Comparison of ENCODE assay signal across 8 mouse cellular contexts in the genomic region with DNA sequence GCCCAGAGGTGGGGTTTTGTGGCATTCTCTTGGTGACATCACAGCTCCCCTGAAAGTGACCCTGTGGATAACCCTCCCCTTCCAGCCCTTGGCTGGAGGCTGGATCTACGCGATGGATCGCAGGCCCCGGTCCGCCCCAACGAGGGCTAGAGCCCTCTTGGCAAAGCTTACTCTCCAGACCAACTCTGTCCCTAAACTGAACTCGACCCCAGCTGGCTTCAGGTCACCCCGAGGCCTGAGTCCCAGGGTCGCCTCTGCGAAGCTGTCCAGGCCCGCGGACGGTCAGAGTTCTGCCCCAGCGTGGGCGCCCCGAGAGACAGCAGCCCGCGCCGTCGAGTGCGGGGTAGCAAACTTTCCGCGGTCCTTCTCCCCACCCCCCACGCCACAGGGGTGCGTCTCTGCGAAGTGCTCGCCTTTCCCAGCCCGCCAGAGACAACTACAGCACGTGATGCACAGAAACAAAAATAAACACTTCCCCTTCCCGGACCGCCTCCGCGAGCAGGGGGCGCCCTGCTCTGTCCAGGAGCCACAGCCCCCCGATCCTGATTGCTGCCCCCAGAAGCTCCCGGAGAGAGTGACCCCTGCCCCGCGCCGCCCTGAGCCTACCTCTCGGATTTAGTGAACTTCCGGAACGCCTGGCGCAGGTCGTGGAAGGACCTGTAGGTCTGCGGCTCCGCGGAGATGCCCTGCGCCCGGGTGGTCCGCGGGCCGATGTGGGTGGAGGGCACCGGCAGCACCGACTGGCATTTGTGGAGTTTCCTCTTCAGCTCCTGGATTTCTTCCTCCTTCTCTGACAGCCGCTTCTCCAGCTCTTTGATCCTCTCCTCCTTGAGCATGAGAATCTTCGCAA. TPM values are rescaled to one million over a fixed set of nuclear protein-coding genes. Genes with fewer than 3 reads are reported as not detected.
DNase-seq lines count a peak whose midpoint lies in the region; ATAC-seq and TF ChIP-seq lines count a peak whose summit lies in the region.

No protein-coding gene starts in this region.

- DNase-seq in 3134 (ENCODE audit: extremely low read depth, insufficient read length, low spot score) (peak; percentile 6), ES-E14 (ENCODE audit: low read depth, low spot score) (no peak)
- DNase-seq in lung, postnatal 10 days, result peak; percentile 75
- DNase-seq in retina, postnatal 1 day, result peak; percentile 76

- H3K9me3 ChIP-seq in ES-E14 (ENCODE audit: control insufficient read depth, insufficient read depth, low read depth, low read length), result no peaks in the 10 kb centered on the region
- H3K9me3 ChIP-seq in embryonic facial prominence, embryonic 13.5 days, result no peaks in the 10 kb centered on the region
- H3K9me3 ChIP-seq in heart, embryonic 13.5 days, result no peaks in the 10 kb centered on the region
- no peaks in the 10 kb centered on the region for H3K9me3 ChIP-seq in kidney, embryonic 15.5 days (replicated peaks)

- H3K27ac ChIP-seq in ES-E14 (ENCODE audit: insufficient read depth, low read depth, low read length, poor library complexity, severe bottlenecking), result no peak overlapping the region
- peak overlapping the region; percentile 49; the same call in 1 of the 2 replicates for H3K27ac ChIP-seq in embryonic facial prominence, embryonic 13.5 days
- peak overlapping the region; percentile 98 for H3K27ac ChIP-seq in heart, embryonic 13.5 days (replicated peaks)
- H3K27ac ChIP-seq in kidney, embryonic 15.5 days, result peak overlapping the region; percentile 75

- peak overlapping the region; percentile 95 for H3K4me2 ChIP-seq in embryonic facial prominence, embryonic 13.5 days
- peak overlapping the region; percentile 83 for H3K4me2 ChIP-seq in heart, embryonic 13.5 days
- peak overlapping the region; percentile 96 for H3K4me2 ChIP-seq in kidney, embryonic 15.5 days

- 0 out of 2 replicates have a peak, but pooled peaks have one; percentile 4 for ATAC-seq in embryonic facial prominence, embryonic 13.5 days (ENCODE audit: insufficient number of reproducible peaks, insufficient read depth, low FRiP score, low TSS enrichment, low read depth)
- ATAC-seq in heart, embryonic 13.5 days (ENCODE audit: extremely low read depth, insufficient number of reproducible peaks, low FRiP score, low TSS enrichment), result peak; percentile 38; the same call in 1 of the 2 replicates
- ATAC-seq in kidney, embryonic 15.5 days (replicated peaks; ENCODE audit: low FRiP score), result peak; percentile 53
- ATAC-seq in erythroid progenitor cell, adult 5-6 weeks (replicated peaks; ENCODE audit: low FRiP score, poor library complexity, severe bottlenecking), result no peak

- in situ Hi-C loops in ES-E14 (cut with MboI; ENCODE audit: low sequenced_read_pairs in 2 of 2, unreplicated experiment in 2 of 2), result loop anchor here in 1 of 2 experiments (25.0 kb wide), 1 partner anchor 1102 kb away; no protein-coding TSS in a partner anchor

- H3K36me3 ChIP-seq in ES-E14 (ENCODE audit: control insufficient read depth, insufficient read depth, low read length, poor library complexity, severe bottlenecking), result no peaks in the 10 kb centered on the region
- H3K36me3 ChIP-seq in embryonic facial prominence, embryonic 13.5 days, result no peaks in the 10 kb centered on the region
- H3K36me3 ChIP-seq in heart, embryonic 13.5 days, result no peaks in the 10 kb centered on the region
- H3K36me3 ChIP-seq in kidney, embryonic 15.5 days, result no peaks in the 10 kb centered on the region

- WGBS in embryonic facial prominence, embryonic 13.5 days, result under 1% methylated on average over 56 of the region's 56 CpGs
- under 1% methylated on average over 56 of the region's 56 CpGs for WGBS in heart, embryonic 13.5 days
- WGBS in kidney, embryonic 15.5 days, result under 1% methylated on average over 56 of the region's 56 CpGs

- peaks cover 13% of the 10 kb centered on the region for H3K27me3 ChIP-seq in embryonic facial prominence, embryonic 13.5 days
- H3K27me3 ChIP-seq in heart, embryonic 13.5 days (replicated peaks), result no peaks in the 10 kb centered on the region
- peaks cover 8% of the 10 kb centered on the region; the same call in 1 of the 2 replicates for H3K27me3 ChIP-seq in kidney, embryonic 15.5 days

- peak overlapping the region; percentile 67 to 88 for H3K4me3 ChIP-seq in ES-E14 (ENCODE audit: insufficient read depth in 1 of 2, low read depth in 1 of 2, low read length in 2 of 2, poor library complexity in 1 of 2, severe bottlenecking in 1 of 2)
- H3K4me3 ChIP-seq in embryonic facial prominence, embryonic 13.5 days, result peak overlapping the region; percentile 60
- H3K4me3 ChIP-seq in heart, embryonic 13.5 days, result peak overlapping the region; percentile 81
- H3K4me3 ChIP-seq in kidney, embryonic 15.5 days (replicated peaks), result peak overlapping the region; percentile 63

- peak overlapping the region; percentile 62 for H3K9ac ChIP-seq in ES-E14 (ENCODE audit: insufficient read depth, low read depth, low read length, poor library complexity, severe bottlenecking)
- peak overlapping the region; percentile 72 for H3K9ac ChIP-seq in embryonic facial prominence, embryonic 13.5 days
- H3K9ac ChIP-seq in heart, embryonic 13.5 days, result peak overlapping the region; percentile 89
- H3K9ac ChIP-seq in kidney, embryonic 15.5 days, result peak overlapping the region; percentile 53

- H3K4me1 ChIP-seq in ES-E14 (ENCODE audit: control insufficient read depth in 2 of 2, insufficient read depth in 2 of 2, low read length in 2 of 2, poor library complexity in 1 of 2), result peaks cover 0 to 3% of the 10 kb centered on the region in 2 experiments; a peak in 1 of 4 replicates
- peaks cover 25% of the 10 kb centered on the region for H3K4me1 ChIP-seq in embryonic facial prominence, embryonic 13.5 days
- H3K4me1 ChIP-seq in heart, embryonic 13.5 days, result peaks cover 40% of the 10 kb centered on the region
- H3K4me1 ChIP-seq in kidney, embryonic 15.5 days, result peaks cover 35% of the 10 kb centered on the region

TF ChIP-seq in ES-E14, 5 proteins besides CTCF, POLR2A, EP300 and RAD21:
- TF ChIP-seq ZC3H11A (IDR thresholded peaks at IDR 0.05; ENCODE audit: borderline replicate concordance, low read depth, low read length), result no peak
- no peak for TF ChIP-seq HCFC1 (IDR thresholded peaks at IDR 0.05; ENCODE audit: borderline replicate concordance, insufficient read depth, low read length)
- TF ChIP-seq MAFK (IDR thresholded peaks at IDR 0.05; ENCODE audit: insufficient read depth, low read depth, low read length), result no peak
- no peak for TF ChIP-seq ZNF384 (IDR thresholded peaks at IDR 0.05; ENCODE audit: low read depth, low read length)
- no peak for TF ChIP-seq CHD2 (IDR thresholded peaks at IDR 0.05; ENCODE audit: low read depth, low read length)

RNA-seq across cellular contexts. Expression of gene Prkg1, which starts 0.7 kb away (rescaled TPM):
- 0.37 and 1.5 TPM in 2 replicates for total RNA-seq in ES-E14 (2012; rRNA removed)
- polyA plus RNA-seq in embryonic facial prominence, embryonic 13.5 days (2015; fragmentation: Nextera tagmentation; extraction: Ambion mirVana), result 9.1 and 11.0 TPM in 2 replicates
- 6.4 and 6.9 TPM in 2 replicates for polyA plus RNA-seq in heart, embryonic 13.5 days (2015; fragmentation: Nextera tagmentation; extraction: Ambion mirVana)
- 3.2 and 3.5 TPM in 2 replicates for polyA plus RNA-seq in kidney, embryonic 15.5 days (2015; fragmentation: Nextera tagmentation; extraction: Ambion mirVana)
- total RNA-seq in erythroid progenitor cell, adult 5-6 weeks (2015; ENCODE audit: low replicate concordance), result not detected in 2 replicates
- total RNA-seq in erythroid progenitor cell, adult 5-6 weeks (2017; ENCODE audit: low replicate concordance), result 0.26 TPM in 1 of 2 replicates, not detected in the other
